Mouse (Mus musculus): ENCODE results near the gene Gm4981.
"Not testable (repeated sequence)": the region's sequence is repeated elsewhere in the genome, so short reads cannot be mapped to it uniquely, and the experiment has no call there.

The Gm4981 gene

DNA sequence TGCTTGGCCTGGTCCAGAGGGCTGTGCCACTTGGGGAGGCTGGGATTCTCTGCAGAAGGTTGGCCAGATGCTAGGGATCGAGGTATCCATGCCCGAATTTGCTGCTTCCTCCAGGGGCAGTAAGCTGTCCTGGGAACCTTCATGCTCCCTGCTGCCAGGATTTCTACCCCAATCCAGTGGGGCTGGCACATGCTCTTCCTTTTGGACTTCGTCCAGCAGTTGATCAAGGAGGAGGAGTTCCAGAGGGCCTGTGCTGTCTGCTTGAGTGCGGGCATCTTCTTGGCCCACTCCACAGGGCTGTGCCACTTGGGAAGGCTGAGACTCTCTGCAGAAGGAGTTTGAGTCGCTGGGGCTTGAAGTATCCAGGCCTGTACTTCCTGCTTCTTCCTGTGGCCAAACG lies 13.3 kb downstream of the Gm4981 start:
- not testable (repeated sequence) for DNase-seq (ENCODE audit: low spot score)

DNA sequence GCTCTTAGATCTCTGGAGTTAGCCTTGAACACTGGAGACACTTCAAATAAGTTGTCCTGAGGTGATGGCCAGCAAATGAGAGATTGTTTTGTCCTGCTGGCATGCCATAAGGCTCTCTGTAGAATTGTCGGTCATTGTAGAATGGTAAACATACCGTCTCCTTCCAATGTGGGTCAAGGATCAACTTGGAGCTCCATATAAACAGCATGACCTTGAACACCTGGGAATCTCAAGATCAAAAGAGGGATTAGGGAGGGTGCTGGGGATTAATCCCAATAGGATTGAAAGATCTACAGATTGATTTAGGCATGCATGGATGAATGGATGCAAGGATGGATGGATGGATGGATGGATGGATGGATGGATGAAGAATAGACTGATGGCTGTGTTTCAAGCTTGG lies 14.9 kb downstream of the Gm4981 start:
- not testable (repeated sequence) for DNase-seq (ENCODE audit: low spot score)

DNA sequence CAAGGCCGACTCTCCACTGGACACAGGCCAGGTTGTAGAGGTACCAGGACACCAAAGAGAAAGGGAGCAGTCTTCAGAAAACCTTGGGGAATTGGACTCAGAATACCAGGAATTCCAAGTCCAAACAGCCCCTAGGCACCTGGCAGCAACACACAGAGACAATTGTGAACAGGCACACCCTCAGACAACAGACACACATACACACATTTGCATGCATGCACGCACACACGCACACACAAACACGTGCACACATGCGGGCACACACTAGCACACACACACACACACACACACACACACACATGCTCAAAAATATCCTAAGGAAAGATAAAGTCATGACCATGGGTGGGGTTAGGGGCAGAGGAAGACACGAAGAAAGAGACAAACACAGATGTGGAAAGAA lies 15.8 kb downstream of the Gm4981 start:
- no peak for DNase-seq (ENCODE audit: low spot score)

DNA sequence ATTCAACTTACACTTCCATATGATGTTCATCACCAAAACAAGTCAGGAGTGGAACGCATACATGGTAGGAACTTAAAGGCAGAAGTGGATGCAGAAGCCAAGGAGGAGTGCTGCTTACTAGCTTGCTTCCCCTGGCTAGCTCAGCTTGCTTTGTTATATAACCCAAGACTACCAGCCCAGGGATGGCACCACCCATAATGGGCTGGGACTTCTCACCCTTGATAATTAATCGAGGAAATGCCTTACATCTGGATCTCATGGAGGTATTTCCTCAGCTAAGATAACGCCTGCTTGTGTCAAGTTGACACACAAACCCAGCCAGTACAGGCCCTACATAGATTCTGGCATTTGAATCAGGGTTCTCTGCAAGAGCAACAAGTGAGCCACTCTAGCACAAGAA lies 19.1 kb downstream of the Gm4981 start:
- no peak for DNase-seq (ENCODE audit: low spot score)

DNA sequence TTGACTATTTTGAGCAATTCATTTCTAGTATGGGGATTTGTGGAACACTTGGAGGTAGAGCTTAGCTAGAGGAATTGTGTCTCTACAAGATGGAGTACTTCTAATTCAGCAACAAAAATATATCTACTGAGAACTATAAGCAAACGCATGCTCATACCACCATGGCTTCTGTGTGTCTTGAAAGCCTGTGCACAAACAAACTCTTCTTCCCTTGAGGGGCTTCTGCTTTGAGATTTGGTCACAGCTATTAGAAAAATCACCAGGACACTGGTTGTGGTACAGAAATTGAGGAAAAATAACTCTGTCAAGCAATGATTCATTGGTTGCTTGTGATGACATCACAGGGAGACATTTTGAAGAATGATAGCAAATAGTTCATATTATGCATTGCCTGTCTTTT lies 21.1 kb downstream of the Gm4981 start:
- DNase-seq (ENCODE audit: low spot score): no peak

DNA sequence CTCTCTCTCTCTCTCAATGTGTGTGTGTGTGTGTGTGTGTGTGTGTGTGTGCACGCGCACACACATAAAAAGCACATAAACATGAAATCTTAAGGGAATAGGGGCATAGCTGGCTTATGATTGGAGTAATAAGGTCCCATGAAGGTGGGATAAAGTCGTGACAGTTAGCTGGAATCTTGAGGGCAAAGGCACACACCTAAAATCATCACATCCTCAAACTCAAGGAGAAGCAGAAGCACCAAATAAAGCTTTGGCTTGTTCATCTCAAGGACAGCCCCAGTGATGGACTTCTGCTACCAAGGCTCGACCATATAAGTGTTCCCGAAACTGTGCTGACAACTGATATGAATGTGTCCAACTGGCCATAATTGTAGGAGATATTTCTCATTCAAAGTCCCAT lies 21.6 kb downstream of the Gm4981 start:
- DNase-seq (ENCODE audit: low spot score): no peak

DNA sequence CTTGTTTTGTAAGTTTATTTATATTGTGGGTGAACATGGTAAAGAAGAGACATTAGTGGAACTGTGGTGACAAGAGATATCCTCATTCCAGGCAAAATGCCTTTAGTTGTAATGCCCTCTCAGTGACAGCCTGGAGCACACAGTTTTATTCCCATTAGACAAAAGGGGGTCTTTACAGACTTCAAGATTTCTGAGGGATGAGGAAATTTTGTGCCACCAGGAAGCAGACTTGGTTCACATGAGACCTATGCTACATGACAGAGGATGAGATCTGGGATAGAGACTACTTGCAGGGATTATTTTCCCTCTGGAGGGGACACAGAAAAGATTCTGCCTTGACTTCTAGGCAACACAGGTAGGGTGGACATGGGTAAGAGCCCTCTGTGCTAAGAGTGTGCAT lies 22.0 kb downstream of the Gm4981 start:
- DNase-seq (ENCODE audit: low spot score): no peak

DNA sequence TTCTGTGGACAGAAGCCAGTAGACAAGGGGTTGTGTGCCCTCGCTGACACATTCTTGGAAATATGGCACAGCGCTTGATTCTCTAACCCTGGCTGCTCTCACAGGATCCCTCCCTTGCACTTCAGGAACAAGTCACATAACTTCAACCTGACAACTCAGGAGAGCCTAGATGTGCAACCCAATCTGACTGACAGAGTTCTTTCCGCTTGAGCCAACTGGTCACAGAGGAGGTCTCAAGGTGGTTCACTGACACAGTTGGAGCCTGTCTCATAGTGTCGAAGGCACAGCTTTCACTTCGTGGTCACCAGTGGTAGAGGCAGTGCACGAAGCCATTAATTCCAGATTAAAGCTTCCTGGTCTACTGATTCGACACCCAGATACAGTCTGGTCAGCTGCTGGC lies 24.3 kb downstream of the Gm4981 start:
- DNase-seq (ENCODE audit: low spot score): no peak

DNA sequence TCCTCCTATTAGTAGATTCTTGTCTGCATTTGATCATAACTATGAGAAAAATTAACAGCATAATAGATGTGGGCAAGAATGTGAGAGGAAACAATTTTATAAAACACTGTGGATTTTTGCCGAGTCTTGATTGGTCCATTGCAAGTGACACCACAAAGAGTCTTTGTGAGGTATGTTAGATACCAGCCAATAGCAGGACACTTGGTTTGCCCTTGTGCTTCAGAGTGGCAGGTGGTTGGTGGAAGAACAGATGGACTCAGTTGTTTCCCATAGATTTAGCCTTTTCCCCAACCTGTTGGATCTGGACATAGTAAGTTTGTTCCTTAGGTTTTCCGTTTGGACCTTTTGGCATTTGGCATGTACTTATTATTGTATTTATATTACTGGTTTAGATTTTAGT lies 25.3 kb downstream of the Gm4981 start:
- DNase-seq (ENCODE audit: low spot score): no peak

DNA sequence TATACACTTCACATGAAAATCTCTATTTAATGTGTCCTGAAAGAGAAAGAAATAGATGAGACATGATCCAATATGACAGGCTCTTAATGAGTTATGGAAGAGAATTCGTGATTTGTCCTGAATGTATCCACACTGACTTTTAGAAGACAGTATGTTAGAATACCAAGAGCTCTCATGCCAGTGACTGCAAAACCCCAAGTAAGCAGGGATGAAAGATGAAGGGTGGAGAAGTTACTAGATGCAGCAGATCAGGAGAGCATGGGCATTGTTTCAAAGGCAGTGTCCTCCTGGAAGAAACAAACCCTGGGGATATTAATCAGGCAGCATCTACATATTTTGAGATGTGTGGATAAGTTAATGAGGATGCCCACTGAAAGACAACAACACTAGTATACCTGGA lies 26.0 kb downstream of the Gm4981 start:
- no peak for DNase-seq (ENCODE audit: low spot score)

DNA sequence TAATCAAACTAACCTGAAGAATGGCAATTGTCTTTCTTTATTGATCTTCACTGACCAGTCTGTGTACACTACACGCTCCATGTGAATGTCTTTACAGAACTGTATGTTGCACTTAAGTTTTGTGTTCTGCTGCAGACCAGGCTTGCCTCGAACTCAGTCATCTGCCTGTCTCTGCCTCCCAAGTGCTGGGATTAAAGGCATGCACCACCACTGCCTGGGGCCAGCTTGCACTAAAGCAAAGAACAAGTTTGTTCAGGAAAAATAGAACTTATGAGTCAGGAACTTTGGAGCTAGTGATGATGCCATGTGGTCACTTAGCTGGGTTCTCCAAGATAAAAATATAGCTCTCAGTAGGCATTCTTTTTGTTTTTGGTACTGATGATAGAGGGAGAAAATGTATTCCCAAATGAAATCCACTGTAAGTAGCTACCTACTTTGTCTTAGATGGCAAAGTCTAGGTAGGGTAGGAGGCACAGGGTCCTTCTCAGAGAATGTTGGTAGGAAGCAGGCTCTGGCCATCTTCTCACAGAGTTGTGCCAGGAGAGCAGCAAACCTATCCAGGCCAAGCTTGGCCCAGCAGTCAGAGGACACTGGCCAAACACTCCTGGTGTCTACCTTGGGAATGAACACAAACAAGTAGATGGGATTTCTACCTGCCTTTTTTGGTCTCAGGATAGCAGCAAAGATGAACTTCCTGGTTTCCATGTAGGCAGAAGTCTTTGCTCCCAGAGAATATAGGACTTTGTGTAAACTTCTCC lies 26.6 kb downstream of the Gm4981 start:
- no peak for DNase-seq (ENCODE audit: low spot score)

DNA sequence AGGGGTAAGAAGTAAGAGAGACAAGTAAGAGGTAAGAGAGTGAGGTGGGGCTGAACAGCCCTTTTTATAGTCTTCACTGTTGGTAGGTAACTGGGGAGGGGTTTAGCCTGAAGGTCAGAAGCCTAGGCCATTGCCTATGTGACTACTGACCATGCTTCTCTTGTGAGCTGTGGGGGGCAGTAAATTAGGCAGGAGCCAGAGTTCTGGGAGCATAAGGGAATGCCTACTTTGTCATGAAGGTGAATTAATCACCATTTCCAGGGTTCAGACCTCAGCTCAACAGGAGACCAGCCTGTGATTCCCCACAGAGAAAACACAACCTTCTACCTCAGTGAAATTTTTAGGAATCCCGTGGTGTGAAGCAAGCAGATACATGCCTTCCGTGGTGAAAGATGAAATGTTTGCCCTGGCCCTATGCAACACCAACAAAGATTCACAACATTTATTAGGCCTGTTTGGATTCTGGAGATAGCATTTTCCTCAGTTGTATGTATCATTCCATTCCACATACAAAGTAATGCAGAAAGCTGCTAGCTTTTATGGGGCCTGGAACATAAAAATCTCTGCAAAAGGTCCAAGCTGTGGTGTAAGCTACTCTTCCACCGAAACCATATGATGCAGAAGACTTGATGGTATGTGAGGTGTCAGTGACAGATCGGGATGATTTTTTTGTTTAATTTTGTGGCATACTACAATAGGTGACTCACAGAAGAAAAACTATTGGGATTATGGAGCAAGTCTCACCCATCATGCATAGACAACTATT lies 29.7 kb downstream of the Gm4981 start:
- no peak for DNase-seq (ENCODE audit: low spot score)

DNA sequence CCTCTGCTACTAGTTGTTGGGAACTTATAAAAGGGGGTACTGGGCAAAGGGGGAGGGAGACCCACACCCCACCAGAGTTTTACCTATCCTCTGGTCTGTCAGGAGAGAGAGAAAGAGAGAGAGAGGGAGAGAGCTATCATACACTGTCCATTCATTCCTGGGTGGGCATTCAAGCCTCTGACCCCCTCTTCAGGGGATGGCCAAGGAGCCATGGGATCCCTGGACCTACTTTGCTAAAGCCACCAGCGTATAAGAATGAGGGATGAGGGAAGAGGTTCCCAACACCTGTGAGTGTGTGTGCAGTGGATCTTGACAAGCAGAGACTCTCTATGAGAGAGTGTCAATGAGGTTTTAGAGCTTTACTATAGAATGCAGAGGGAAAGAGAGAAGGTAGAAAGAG lies 30.5 kb downstream of the Gm4981 start:
- no peak for DNase-seq (ENCODE audit: low spot score)
